Mouse (Mus musculus): Measurements from ENCODE around the gene Sesn2.

DNA sequence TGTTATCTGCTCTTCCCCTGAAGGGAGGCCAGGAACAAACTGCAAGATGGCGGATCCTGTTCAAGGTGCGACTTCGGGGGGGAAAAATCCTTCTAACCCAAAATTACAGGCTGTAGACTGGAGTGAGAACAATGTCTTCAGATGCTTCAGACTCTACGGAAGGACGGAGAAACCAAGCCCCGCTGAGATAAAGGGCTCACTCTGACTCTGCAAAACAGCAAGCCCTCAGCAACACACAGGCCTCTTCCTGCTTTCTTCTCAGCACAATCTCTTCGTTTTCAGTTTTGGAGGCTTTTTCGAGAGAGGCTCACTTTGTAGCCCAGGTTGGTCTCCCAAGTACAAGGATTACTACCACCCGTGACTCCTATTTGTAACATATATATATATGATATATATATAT, 36.9 kb downstream of the Sesn2 start:
- TF ChIP-seq CTCF (IDR thresholded peaks at IDR 0.05; ENCODE audit: low read depth) = no peak
- no peak for TF ChIP-seq EP300 (IDR thresholded peaks at IDR 0.05; ENCODE audit: low read depth)

Measured in liver, postnatal 0 days (tissue).